Mouse (Mus musculus) small intestine, adult 2 months (tissue): ENCODE measurements around the gene Golph3l. TPM values are rescaled to one million over a fixed set of nuclear protein-coding genes. Genes with fewer than 3 reads are reported as not detected.

Source experiments
- H3K27ac ChIP-seq: fragments of 200-500 bp; 2 replicates; pipeline ENCODE4 v1.5.1; 2012; ENCODE audit warnings: low read depth, low read length, control low read depth, inconsistent platforms; ENCODE audit not compliant: insufficient read depth
- H3K27me3 ChIP-seq: fragments of 200-500 bp; 2 replicates; pipeline ENCODE4 v1.6.1; 2012; ENCODE audit warnings: mild to moderate bottlenecking, moderate library complexity, low read length, inconsistent platforms; ENCODE audit not compliant: control insufficient read depth, insufficient read depth
- H3K36me3 ChIP-seq: fragments of 200-500 bp; 2 replicates; pipeline ENCODE4 v1.6.1; 2012; ENCODE audit warnings: mild to moderate bottlenecking, low read length, control low read depth, inconsistent platforms; ENCODE audit not compliant: control insufficient read depth, insufficient read depth
- H3K4me1 ChIP-seq: fragments of 200-500 bp; 2 replicates; pipeline ENCODE4 v1.6.1; 2012; ENCODE audit warnings: low read length, inconsistent platforms, mixed read lengths; ENCODE audit not compliant: control insufficient read depth, insufficient read depth, insufficient read length
- H3K4me3 ChIP-seq: fragments of 200-500 bp; 2 replicates; pipeline ENCODE4 v1.5.1; 2012; ENCODE audit warnings: low read depth, mild to moderate bottlenecking, control low read depth, inconsistent platforms, low read length, moderate library complexity
- CTCF ChIP-seq: fragments of 200-500 bp; IDR thresholded peaks from 2 replicates; pipeline ENCODE4 v1.5.1; 2012; ENCODE audit warnings: low read depth, mild to moderate bottlenecking, control low read depth, inconsistent platforms, low read length, moderate library complexity, mixed read lengths; ENCODE audit not compliant: insufficient replicate concordance, insufficient read length; ENCODE audit errors: extremely low read depth
- POLR2A ChIP-seq: fragments of 200-500 bp; IDR thresholded peaks from 2 replicates; pipeline ENCODE4 v1.6.1; 2012; ENCODE audit warnings: low read depth, mild to moderate bottlenecking, control low read depth, inconsistent platforms, low read length, moderate library complexity
- WGBS: fragments of 180-500 bp; shearing (Covaris S2); methylation state at CpG from one replicate; pipeline ENCODE4 v1.1.7; 2018; 5-methylcytosine and 5-hydroxymethylcytosine counted together
- polyA plus RNA-seq: library from polyadenylated mRNA; depleted of rRNA; stranded (reverse); fragments of >200 nt; gene quantifications from 2 replicates; pipeline ENCODE4 v1.2.3, GENCODE M21; 2012

Golph3l gene
- polyA plus RNA-seq, 1 experiment, result 4.8 TPM

DNA sequence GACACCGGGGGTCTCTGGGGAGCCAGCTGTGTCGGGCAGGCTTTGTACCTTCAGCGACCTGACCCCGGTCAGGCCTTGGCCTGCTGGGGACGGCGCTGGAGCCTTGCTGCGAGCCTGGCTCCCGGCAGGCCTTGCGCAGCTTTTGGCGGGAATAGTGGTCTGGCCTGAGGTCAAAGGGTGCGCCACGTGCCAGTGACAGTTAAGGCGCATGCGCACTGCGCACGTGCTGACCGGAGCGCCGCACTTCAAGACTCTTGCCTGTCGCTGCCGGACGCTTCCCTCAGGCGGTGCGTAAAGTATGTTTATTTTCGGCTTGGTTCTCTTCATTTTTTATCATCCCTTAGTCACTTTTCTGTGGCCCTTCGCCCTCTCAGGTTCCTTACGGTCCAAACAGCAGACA, 29.3 kb upstream of the Golph3l start, which contains the start of gene Hormad1:
Gene Hormad1, plus strand, starts transcription at position 241 of the 400 bp plus-strand sequence.
- H3K36me3 ChIP-seq, result 0 out of 2 replicates have a peak, but pooled peaks cover 1% of the 10 kb centered on the region

DNA sequence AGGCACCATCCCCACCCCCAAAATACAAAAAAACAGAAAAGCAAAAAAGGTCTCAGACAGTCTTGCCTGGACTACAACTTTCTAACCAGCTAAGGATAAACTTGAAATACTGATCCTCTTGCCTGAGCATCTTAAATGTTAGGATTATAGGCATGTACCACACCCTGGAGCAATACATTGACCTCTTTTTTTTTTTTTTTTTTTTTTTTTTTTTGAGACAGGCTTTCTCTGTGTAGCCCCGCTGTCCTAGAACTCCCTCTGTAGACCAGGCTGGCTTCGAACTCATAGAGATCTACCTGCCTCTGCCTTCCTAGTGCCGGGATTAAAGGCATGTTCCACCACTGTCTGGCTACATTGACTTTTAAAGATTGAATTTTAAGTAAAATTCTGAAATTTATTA, 28.0 kb upstream of the Golph3l start:
- H3K27me3 ChIP-seq, result no peaks in the 10 kb centered on the region
- 90% methylated on average over 3 of the region's 3 CpGs for WGBS
- TF ChIP-seq CTCF (no peak), POLR2A (no peak)
- no peaks in the 10 kb centered on the region for H3K36me3 ChIP-seq
- no peaks in the 10 kb centered on the region for H3K4me1 ChIP-seq
- no peak overlapping the region for H3K4me3 ChIP-seq
- H3K27ac ChIP-seq, result no peak overlapping the region

More for the DNA sequence above, 29.3 kb upstream of the Golph3l start, which contains the start of gene Hormad1:
- Histone ChIP-seq H3K27me3 (no peaks in the 10 kb centered on the region), H3K4me1 (no peaks in the 10 kb centered on the region), H3K27ac (no peak within 1 kb of the TSS), H3K4me3 (no peak within 1 kb of the TSS)
- WGBS, result 90% methylated on average over 27 of the region's 27 CpGs
- TF ChIP-seq POLR2A, result no peak
- TF ChIP-seq CTCF, result no peak

DNA sequence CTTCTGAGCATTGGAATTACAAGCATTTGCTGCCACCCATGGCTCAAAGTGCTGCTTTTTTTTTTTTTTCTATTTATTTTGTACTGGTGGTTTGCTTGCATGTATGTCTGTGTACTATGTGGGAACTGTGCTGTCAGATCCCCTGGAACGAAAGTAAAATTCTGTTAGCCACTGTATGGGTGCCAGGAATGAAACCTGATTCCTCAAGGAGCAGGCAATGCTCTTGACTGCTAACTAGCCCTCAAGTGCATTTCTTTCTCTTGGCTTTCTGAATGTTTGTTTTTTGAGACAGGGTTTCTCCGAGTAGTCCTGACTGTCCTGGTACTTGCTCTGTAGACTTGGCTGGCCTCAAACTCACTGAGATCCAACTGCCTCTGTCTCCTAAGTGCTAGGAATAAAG, 26.9 kb upstream of the Golph3l start:
- Histone ChIP-seq H3K36me3 (no peaks in the 10 kb centered on the region), H3K27ac (no peak overlapping the region), H3K4me3 (no peak overlapping the region), H3K27me3 (no peaks in the 10 kb centered on the region), H3K4me1 (no peaks in the 10 kb centered on the region)
- TF ChIP-seq POLR2A (no peak), CTCF (no peak)
- WGBS, result 67% methylated on average over 2 of the region's 2 CpGs

DNA sequence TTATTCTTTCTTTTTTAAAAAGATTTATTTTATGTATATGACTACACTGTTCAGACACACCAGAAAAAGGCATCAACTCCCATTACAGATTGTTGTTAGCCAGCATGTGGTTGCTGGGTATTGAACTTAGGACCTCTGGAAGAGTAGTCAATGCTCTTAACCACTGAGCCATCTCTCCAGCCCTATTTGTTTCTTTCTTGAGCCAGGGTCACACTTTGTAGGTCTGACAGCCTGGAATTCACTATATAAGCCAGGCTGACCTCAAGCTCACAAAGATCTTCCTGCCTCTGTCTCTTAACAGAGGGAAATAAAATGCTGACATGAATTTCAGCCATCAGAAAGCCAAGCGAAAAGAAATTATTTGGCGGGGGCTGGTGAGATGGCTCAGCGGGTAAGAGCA, 19.1 kb upstream of the Golph3l start:
- H3K4me1 ChIP-seq, result no peaks in the 10 kb centered on the region
- no peak overlapping the region for H3K4me3 ChIP-seq
- TF ChIP-seq POLR2A, result no peak
- TF ChIP-seq CTCF, result no peak
- 92% methylated on average over 3 of the region's 3 CpGs for WGBS
- no peak overlapping the region for H3K27ac ChIP-seq
- no peaks in the 10 kb centered on the region for H3K36me3 ChIP-seq
- H3K27me3 ChIP-seq, result no peaks in the 10 kb centered on the region

DNA sequence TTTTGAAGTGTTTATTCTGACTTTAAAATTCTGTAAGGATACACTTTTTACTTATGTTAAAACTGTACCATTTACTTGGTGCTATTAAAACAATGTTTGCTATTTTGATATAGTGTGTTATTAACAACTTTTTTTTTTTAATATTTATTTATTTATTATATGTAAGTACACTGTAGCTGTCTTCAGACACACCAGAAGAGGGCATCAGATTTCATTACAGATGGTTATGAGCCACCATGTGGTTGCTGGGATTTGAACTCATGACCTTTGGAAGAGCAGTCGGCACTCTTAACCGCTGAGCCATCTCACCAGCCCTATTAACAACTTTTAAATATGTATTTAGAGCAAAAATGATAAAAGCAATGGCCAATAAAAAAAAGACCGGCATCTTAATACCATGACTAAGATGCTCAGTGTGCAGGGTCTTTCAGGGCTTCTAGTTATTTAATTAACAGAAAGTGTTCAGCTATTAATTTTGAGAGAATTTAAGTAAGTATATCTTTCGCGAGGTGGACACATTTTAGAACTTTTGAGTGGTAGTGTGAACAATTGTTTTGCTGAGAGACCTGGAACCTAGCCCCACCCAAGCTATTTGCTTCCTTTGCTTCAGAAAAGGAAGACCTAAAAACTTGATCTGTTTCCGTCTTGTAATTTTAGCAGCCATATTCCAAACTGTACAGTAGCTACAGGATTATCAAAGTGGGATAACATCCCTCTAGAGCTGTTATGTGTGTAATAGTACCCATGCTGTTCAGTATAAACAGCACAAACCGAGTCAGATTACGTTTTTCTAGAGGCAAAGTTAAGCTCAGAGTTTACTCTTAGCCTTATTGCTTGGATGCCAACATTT, 755 bp upstream of the Golph3l start:
- H3K36me3 ChIP-seq, result peaks cover 14% of the 10 kb centered on the region
- WGBS, result 25% methylated on average over 8 of the region's 8 CpGs
- H3K27me3 ChIP-seq, result no peaks in the 10 kb centered on the region
- no peak overlapping the region for H3K4me3 ChIP-seq
- 0 out of 2 replicates have a peak, but pooled peaks cover 1% of the 10 kb centered on the region for H3K4me1 ChIP-seq
- TF ChIP-seq POLR2A (no peak), CTCF (no peak)
- H3K27ac ChIP-seq, result peak overlapping the region; percentile 40; the same call in 1 of the 2 replicates

DNA sequence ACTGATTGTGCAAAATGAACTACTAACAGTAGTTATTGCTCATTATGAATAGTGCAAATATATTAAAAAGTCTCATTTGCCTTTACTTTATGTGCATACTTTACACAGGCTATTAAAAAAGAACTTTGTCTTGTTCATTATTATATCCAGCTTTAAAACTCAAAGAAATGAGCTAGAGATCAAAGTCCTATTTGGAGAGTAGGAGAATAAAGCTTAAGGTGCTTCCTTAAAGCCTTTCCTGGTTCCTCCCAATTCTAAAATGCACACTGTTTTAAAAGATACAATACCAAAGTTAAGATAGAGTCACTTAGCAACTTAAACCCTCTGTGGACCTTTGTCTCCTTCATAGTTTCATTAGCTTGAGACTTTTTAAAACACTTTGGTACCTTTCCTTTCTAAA, 10.0 kb downstream of the Golph3l start:
- Histone ChIP-seq H3K4me1 (peaks cover 10% of the 10 kb centered on the region; the same call in 1 of the 2 replicates), H3K36me3 (peaks cover 29% of the 10 kb centered on the region), H3K27me3 (no peaks in the 10 kb centered on the region), H3K4me3 (no peak overlapping the region), H3K27ac (no peak overlapping the region)
- TF ChIP-seq POLR2A, result no peak

DNA sequence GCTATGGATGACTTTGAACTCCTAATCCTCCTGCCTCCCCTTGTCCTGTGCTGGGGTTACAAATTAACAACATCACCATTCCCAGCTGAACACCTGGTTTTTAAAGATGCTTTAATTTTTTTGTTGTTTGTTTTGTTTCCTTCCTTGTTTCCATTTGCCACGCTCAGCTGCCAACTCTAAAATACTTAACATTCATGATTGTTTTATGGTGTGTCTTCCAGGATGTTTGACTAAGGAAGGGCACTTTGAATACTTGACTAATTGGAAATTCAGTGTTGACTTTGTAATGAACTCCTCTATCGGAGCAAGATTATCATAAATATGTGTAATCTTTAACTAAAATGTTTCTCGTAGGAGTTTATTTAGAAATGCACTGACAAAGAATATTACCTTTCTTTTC, 12.6 kb downstream of the Golph3l start:
- peak overlapping the region; percentile 61 for H3K27ac ChIP-seq
- WGBS, result 24% methylated on average over 3 of the region's 3 CpGs
- no peak for TF ChIP-seq POLR2A
- no peak for TF ChIP-seq CTCF

More for the DNA sequence above, 12.6 kb downstream of the Golph3l start:
- Histone ChIP-seq H3K36me3 (peaks cover 18% of the 10 kb centered on the region), H3K27me3 (no peaks in the 10 kb centered on the region), H3K4me3 (no peak overlapping the region), H3K4me1 (peaks cover 10% of the 10 kb centered on the region; the same call in 1 of the 2 replicates)
